In the genomic region with DNA sequence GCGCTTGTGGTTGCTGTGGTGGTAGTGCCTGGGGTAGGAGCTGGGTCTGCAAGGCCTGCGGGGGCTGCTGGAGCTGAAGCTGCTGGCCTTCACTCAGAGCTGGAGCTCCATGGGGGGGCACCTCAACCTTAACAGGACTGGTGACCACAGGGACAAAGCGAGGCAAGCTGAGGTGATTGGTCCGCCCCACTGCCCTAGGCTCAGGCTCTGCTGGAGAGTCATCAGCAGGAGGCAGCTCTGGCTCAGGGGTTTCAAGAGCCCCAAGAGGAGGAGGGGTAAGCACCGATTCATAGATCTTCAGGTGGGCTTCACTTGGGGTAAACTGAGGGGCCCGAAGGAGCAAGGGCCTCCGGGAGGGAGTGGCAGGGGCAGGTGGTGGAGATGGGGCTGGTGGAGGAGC, we compare ENCODE assay signal across 30 mouse cellular contexts. TPM values are rescaled to one million over a fixed set of nuclear protein-coding genes. Genes with fewer than 3 reads are reported as not detected.
DNase-seq lines count a peak whose midpoint lies in the region; ATAC-seq lines count a peak whose summit lies in the region.
"Had no signal": no experiment of that assay in that cellular context is flagged by ENCODE, and none has a peak within 500 bp of the region (broad histone marks: within the 10 kb centered on the region; RNA-seq: fewer than 3 reads in every experiment).

No protein-coding gene starts in this region.

- peaks cover 24% of the 10 kb centered on the region for H3K4me1 ChIP-seq in forebrain, embryonic 10.5 days
- peaks cover 24% of the 10 kb centered on the region for H3K4me1 ChIP-seq in forebrain, embryonic 15.5 days
- H3K4me1 ChIP-seq in midbrain, embryonic 11.5 days (ENCODE audit: control insufficient read depth, insufficient read depth, low read length), result peaks cover 17% of the 10 kb centered on the region
- peaks cover 21% of the 10 kb centered on the region for H3K4me1 ChIP-seq in midbrain, embryonic 15.5 days
- peaks cover 21% of the 10 kb centered on the region for H3K4me1 ChIP-seq in embryonic facial prominence, embryonic 10.5 days

- no peak overlapping the region for H3K9ac ChIP-seq in forebrain, embryonic 15.5 days (replicated peaks)
- H3K9ac ChIP-seq in midbrain, embryonic 11.5 days (ENCODE audit: low read length), result no peak overlapping the region
- H3K9ac ChIP-seq in midbrain, embryonic 15.5 days, result no peak overlapping the region
- H3K9ac ChIP-seq: forebrain, embryonic 13.5 days; forebrain, postnatal 0 days; hindbrain, embryonic 13.5 days had no signal

- DNase-seq in cerebellum, adult 11 months, result peak; percentile 18
- no peak for DNase-seq in cerebellum, adult 18-20 months
- DNase-seq in forebrain, embryonic 10.5 days (ENCODE audit: extremely low spot score, low spot score), result no peak
- peak; percentile 21 for DNase-seq in midbrain, embryonic 11.5 days (ENCODE audit: low spot score, missing footprints)
- no peak for DNase-seq in embryonic facial prominence, embryonic 10.5 days (ENCODE audit: low spot score)
- no peak for DNase-seq in gastrocnemius, postnatal 10 days
- DNase-seq: adrenal gland, postnatal 10 days; adrenal gland, postnatal 36 days; cerebellum, adult 2 months; cerebellum, postnatal 25 days; forebrain, postnatal 0 days; gastrocnemius, adult 2 months; gastrocnemius, postnatal 25 days; heart, adult 2 months; kidney, adult 18-20 months had no signal

- H3K27me3 ChIP-seq in forebrain, embryonic 10.5 days (ENCODE audit: poor library complexity, severe bottlenecking), result no peaks in the 10 kb centered on the region
- no peaks in the 10 kb centered on the region for H3K27me3 ChIP-seq in forebrain, embryonic 15.5 days
- H3K27me3 ChIP-seq in midbrain, embryonic 11.5 days (ENCODE audit: control insufficient read depth, insufficient read depth, low read length), result no peaks in the 10 kb centered on the region
- no peaks in the 10 kb centered on the region for H3K27me3 ChIP-seq in midbrain, embryonic 15.5 days (replicated peaks)
- no peaks in the 10 kb centered on the region for H3K27me3 ChIP-seq in embryonic facial prominence, embryonic 10.5 days (replicated peaks; ENCODE audit: low read depth, poor library complexity, severe bottlenecking)
- H3K27me3 ChIP-seq: embryonic facial prominence, embryonic 13.5 days; forebrain, embryonic 13.5 days; hindbrain, embryonic 13.5 days; Patski had no signal

- H3K27ac ChIP-seq in forebrain, embryonic 10.5 days, result no peak overlapping the region
- H3K27ac ChIP-seq in forebrain, embryonic 15.5 days (replicated peaks), result no peak overlapping the region
- H3K27ac ChIP-seq in midbrain, embryonic 11.5 days (ENCODE audit: low read depth, low read length), result no peak overlapping the region
- no peak overlapping the region for H3K27ac ChIP-seq in midbrain, embryonic 15.5 days
- H3K27ac ChIP-seq in embryonic facial prominence, embryonic 10.5 days (replicated peaks), result no peak overlapping the region
- H3K27ac ChIP-seq: embryonic facial prominence, embryonic 13.5 days; forebrain, embryonic 13.5 days; gastrocnemius, adult 2 months; heart, adult 2 months; hindbrain, embryonic 13.5 days; hindbrain, postnatal 0 days had no signal

- 92% methylated on average over 7 of the region's 7 CpGs for WGBS in forebrain, embryonic 10.5 days
- WGBS in forebrain, embryonic 15.5 days, result 93% methylated on average over 7 of the region's 7 CpGs
- WGBS in midbrain, embryonic 11.5 days, result 94% methylated on average over 7 of the region's 7 CpGs
- 96% methylated on average over 7 of the region's 7 CpGs for WGBS in midbrain, embryonic 15.5 days
- WGBS in embryonic facial prominence, embryonic 10.5 days, result 94% methylated on average over 7 of the region's 7 CpGs

- ATAC-seq in forebrain, embryonic 15.5 days (replicated peaks), result no peak
- ATAC-seq in midbrain, embryonic 11.5 days (ENCODE audit: low FRiP score), result no peak
- ATAC-seq in midbrain, embryonic 15.5 days (replicated peaks), result no peak
- ATAC-seq: forebrain, embryonic 13.5 days; forebrain, postnatal 0 days; hindbrain, postnatal 0 days; inflammation-experienced regulatory T-cells, adult 6 months; intestine, embryonic 16.5 days; Patski had no signal

- H3K4me3 ChIP-seq in forebrain, embryonic 10.5 days, result peak overlapping the region; percentile 7; the same call in 1 of the 2 replicates
- no peak overlapping the region for H3K4me3 ChIP-seq in forebrain, embryonic 15.5 days
- no peak overlapping the region for H3K4me3 ChIP-seq in midbrain, embryonic 11.5 days (ENCODE audit: low read depth, low read length)
- no peak overlapping the region for H3K4me3 ChIP-seq in midbrain, embryonic 15.5 days
- H3K4me3 ChIP-seq in embryonic facial prominence, embryonic 10.5 days, result peak overlapping the region; percentile 8; the same call in 1 of the 2 replicates
- H3K4me3 ChIP-seq: embryonic facial prominence, embryonic 13.5 days; erythroblast, embryonic 14.5 days; forebrain, embryonic 13.5 days; gastrocnemius, adult 2 months; heart, adult 2 months; hindbrain, embryonic 13.5 days had no signal

- H3K9me3 ChIP-seq in forebrain, embryonic 10.5 days, result no peaks in the 10 kb centered on the region
- no peaks in the 10 kb centered on the region for H3K9me3 ChIP-seq in forebrain, embryonic 15.5 days
- no peaks in the 10 kb centered on the region for H3K9me3 ChIP-seq in midbrain, embryonic 11.5 days (ENCODE audit: control insufficient read depth, low read length)
- H3K9me3 ChIP-seq in midbrain, embryonic 15.5 days, result no peaks in the 10 kb centered on the region
- no peaks in the 10 kb centered on the region for H3K9me3 ChIP-seq in embryonic facial prominence, embryonic 10.5 days
- H3K9me3 ChIP-seq: embryonic facial prominence, embryonic 13.5 days; forebrain, embryonic 13.5 days; G1E; hindbrain, embryonic 13.5 days had no signal

- H3K4me2 ChIP-seq in forebrain, embryonic 15.5 days (replicated peaks), result no peak overlapping the region
- no peak overlapping the region for H3K4me2 ChIP-seq in midbrain, embryonic 11.5 days
- H3K4me2 ChIP-seq in midbrain, embryonic 15.5 days, result no peak overlapping the region
- H3K4me2 ChIP-seq: embryonic facial prominence, embryonic 13.5 days; forebrain, embryonic 13.5 days; heart, embryonic 11.5 days; hindbrain, embryonic 13.5 days had no signal

- peaks cover 68% of the 10 kb centered on the region for H3K36me3 ChIP-seq in forebrain, embryonic 10.5 days (replicated peaks)
- H3K36me3 ChIP-seq in forebrain, embryonic 15.5 days, result peaks cover 60% of the 10 kb centered on the region
- peaks cover 32% of the 10 kb centered on the region for H3K36me3 ChIP-seq in midbrain, embryonic 11.5 days (ENCODE audit: control insufficient read depth, insufficient read depth, low read length)
- peaks cover 50% of the 10 kb centered on the region for H3K36me3 ChIP-seq in midbrain, embryonic 15.5 days (replicated peaks)
- H3K36me3 ChIP-seq in embryonic facial prominence, embryonic 10.5 days (replicated peaks), result peaks cover 70% of the 10 kb centered on the region

RNA-seq across cellular contexts. Expression of a gene that starts 3.4 kb away (rescaled TPM):
- polyA plus RNA-seq in forebrain, embryonic 10.5 days (2016; fragmentation: Nextera tagmentation; extraction: Ambion mirVana), result 10.1 and 10.4 TPM in 2 replicates
- polyA plus RNA-seq in forebrain, embryonic 15.5 days (2015; fragmentation: Nextera tagmentation; extraction: Ambion mirVana), result 10.4 and 12.0 TPM in 2 replicates
- 10.3 and 10.7 TPM in 2 replicates for polyA plus RNA-seq in midbrain, embryonic 11.5 days (2014; fragmentation: Nextera tagmentation; extraction: Ambion mirVana)
- 12.1 and 12.3 TPM in 2 replicates for polyA plus RNA-seq in midbrain, embryonic 15.5 days (2015; fragmentation: Nextera tagmentation; extraction: Ambion mirVana)
- polyA plus RNA-seq in embryonic facial prominence, embryonic 10.5 days (2016; fragmentation: Nextera tagmentation; extraction: Ambion mirVana), result 8.9 and 10.2 TPM in 2 replicates
- total RNA-seq in gastrocnemius, postnatal 10 days (2021), result 10 to 100 TPM; 21.4 to 26.8 TPM

RNA-seq across cellular contexts. Expression of a gene that starts 13.5 kb away (rescaled TPM):
- polyA plus RNA-seq in forebrain, embryonic 10.5 days (2016; fragmentation: Nextera tagmentation; extraction: Ambion mirVana), result 0.09 and 0.20 TPM in 2 replicates
- polyA plus RNA-seq in forebrain, embryonic 15.5 days (2015; fragmentation: Nextera tagmentation; extraction: Ambion mirVana), result 0.33 and 0.50 TPM in 2 replicates
- polyA plus RNA-seq in midbrain, embryonic 11.5 days (2014; fragmentation: Nextera tagmentation; extraction: Ambion mirVana), result 0.21 and 0.25 TPM in 2 replicates
- polyA plus RNA-seq in midbrain, embryonic 15.5 days (2015; fragmentation: Nextera tagmentation; extraction: Ambion mirVana), result 0.36 and 0.41 TPM in 2 replicates
- polyA plus RNA-seq in embryonic facial prominence, embryonic 10.5 days (2016; fragmentation: Nextera tagmentation; extraction: Ambion mirVana), result 0.41 TPM in 1 of 2 replicates, not detected in the other
- total RNA-seq in gastrocnemius, postnatal 10 days (2021), result not detected
- total RNA-seq: forebrain, postnatal 0 days; gastrocnemius, postnatal 25 days; heart, postnatal 25 days; hematopoietic stem cell, adult 5-6 weeks; hindbrain, postnatal 0 days had no signal
- polyA plus RNA-seq: cerebellum, adult 2 months; frontal cortex, adult 2 months had no signal

RNA-seq across cellular contexts. Expression of a gene that starts 19.9 kb away (rescaled TPM):
- polyA plus RNA-seq in forebrain, embryonic 10.5 days (2016; fragmentation: Nextera tagmentation; extraction: Ambion mirVana), result 5.9 and 7.1 TPM in 2 replicates
- 6.3 and 6.6 TPM in 2 replicates for polyA plus RNA-seq in forebrain, embryonic 15.5 days (2015; fragmentation: Nextera tagmentation; extraction: Ambion mirVana)
- polyA plus RNA-seq in midbrain, embryonic 11.5 days (2014; fragmentation: Nextera tagmentation; extraction: Ambion mirVana), result 4.0 and 4.1 TPM in 2 replicates
- 8.0 and 8.1 TPM in 2 replicates for polyA plus RNA-seq in midbrain, embryonic 15.5 days (2015; fragmentation: Nextera tagmentation; extraction: Ambion mirVana)
- polyA plus RNA-seq in embryonic facial prominence, embryonic 10.5 days (2016; fragmentation: Nextera tagmentation; extraction: Ambion mirVana), result 2.8 and 4.6 TPM in 2 replicates
- 1 to 10 TPM; 1.4 to 2.3 TPM for total RNA-seq in gastrocnemius, postnatal 10 days (2021)
- total RNA-seq: forebrain, postnatal 0 days; G1E; hematopoietic stem cell, adult 5-6 weeks had no signal

RNA-seq across cellular contexts. Expression of a gene that starts 21.7 kb away (rescaled TPM):
- polyA plus RNA-seq in forebrain, embryonic 10.5 days (2016; fragmentation: Nextera tagmentation; extraction: Ambion mirVana), result 124 and 126 TPM in 2 replicates
- polyA plus RNA-seq in forebrain, embryonic 15.5 days (2015; fragmentation: Nextera tagmentation; extraction: Ambion mirVana), result 131 and 138 TPM in 2 replicates
- polyA plus RNA-seq in midbrain, embryonic 11.5 days (2014; fragmentation: Nextera tagmentation; extraction: Ambion mirVana), result 98.0 and 110 TPM in 2 replicates
- polyA plus RNA-seq in midbrain, embryonic 15.5 days (2015; fragmentation: Nextera tagmentation; extraction: Ambion mirVana), result 121 and 123 TPM in 2 replicates
- 112 and 118 TPM in 2 replicates for polyA plus RNA-seq in embryonic facial prominence, embryonic 10.5 days (2016; fragmentation: Nextera tagmentation; extraction: Ambion mirVana)
- 100 to 1,000 TPM in 1 of 2 experiments, 10 to 100 TPM in 1; 93.7 to 104 TPM for total RNA-seq in gastrocnemius, postnatal 10 days (2021)

RNA-seq across cellular contexts. Expression of a gene that starts 22.0 kb away (rescaled TPM):
- 16.1 and 16.3 TPM in 2 replicates for polyA plus RNA-seq in forebrain, embryonic 10.5 days (2016; fragmentation: Nextera tagmentation; extraction: Ambion mirVana)
- 21.7 and 22.7 TPM in 2 replicates for polyA plus RNA-seq in forebrain, embryonic 15.5 days (2015; fragmentation: Nextera tagmentation; extraction: Ambion mirVana)
- polyA plus RNA-seq in midbrain, embryonic 11.5 days (2014; fragmentation: Nextera tagmentation; extraction: Ambion mirVana), result 6.9 and 7.5 TPM in 2 replicates
- polyA plus RNA-seq in midbrain, embryonic 15.5 days (2015; fragmentation: Nextera tagmentation; extraction: Ambion mirVana), result 18.5 and 20.7 TPM in 2 replicates
- polyA plus RNA-seq in embryonic facial prominence, embryonic 10.5 days (2016; fragmentation: Nextera tagmentation; extraction: Ambion mirVana), result 14.2 and 15.3 TPM in 2 replicates
- total RNA-seq in gastrocnemius, postnatal 10 days (2021), result 1 to 10 TPM; 1.5 to 2.3 TPM

Comparison
In these comparisons a context has a peak if more than half of its experiments do, and no peak if none do; other contexts are left out.
1. DNase-seq: peak in cerebellum, adult 11 months (single experiment) and midbrain, embryonic 11.5 days (single experiment); none in cerebellum, adult 18-20 months (0 of 2), forebrain, embryonic 10.5 days (single experiment), embryonic facial prominence, embryonic 10.5 days (single experiment) and gastrocnemius, postnatal 10 days (single experiment).
2. H3K4me3 ChIP-seq: peak in forebrain, embryonic 10.5 days (single experiment) and embryonic facial prominence, embryonic 10.5 days (single experiment); none in forebrain, embryonic 15.5 days (single experiment), midbrain, embryonic 11.5 days (single experiment) and midbrain, embryonic 15.5 days (single experiment).